In the genomic region with DNA sequence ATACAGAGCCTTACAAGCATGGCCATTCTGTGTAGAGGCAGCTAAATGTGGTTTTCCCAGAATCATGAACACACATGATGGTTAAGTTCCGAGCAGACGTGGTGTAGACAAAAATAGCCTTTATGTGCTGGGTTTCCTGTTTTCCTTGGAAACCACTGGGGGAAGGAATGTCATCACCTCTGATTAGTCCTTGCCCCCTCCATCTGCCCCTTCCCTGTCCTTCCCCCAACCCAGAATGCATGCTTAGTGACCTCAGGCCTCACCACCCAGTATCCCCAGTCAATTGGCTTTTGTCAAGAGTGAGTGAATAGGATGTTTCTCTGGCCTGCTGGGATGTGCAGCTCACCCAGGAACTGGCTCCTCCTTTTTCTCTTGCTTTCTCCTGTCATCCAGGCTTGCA, we compare ENCODE assay signal across 13 mouse cellular contexts.
A peak's percentile ranks its signal among the peaks of the same experiment; 100 is the strongest.
DNase-seq lines count a peak whose midpoint lies in the region; ATAC-seq and TF ChIP-seq lines count a peak whose summit lies in the region.
"Had no signal": no experiment of that assay in that cellular context is flagged by ENCODE, and none has a peak within 500 bp of the region (broad histone marks: within the 10 kb centered on the region; RNA-seq: fewer than 3 reads in every experiment).

No protein-coding gene starts in this region.

- H3K9ac ChIP-seq in heart, embryonic 15.5 days = no peak overlapping the region
- no peak overlapping the region for H3K9ac ChIP-seq in heart, adult 2 months (ENCODE audit: low read depth, low read length)
- H3K9ac ChIP-seq in midbrain, embryonic 11.5 days (ENCODE audit: low read length) = no peak overlapping the region
- no peak overlapping the region for H3K9ac ChIP-seq in midbrain, embryonic 15.5 days
- H3K9ac ChIP-seq in forebrain, embryonic 16.5 days (replicated peaks; ENCODE audit: low read depth, low read length) = no peak overlapping the region
- H3K9ac ChIP-seq: liver, embryonic 15.5 days had no signal

- TF ChIP-seq EP300 in heart, adult 2 months (IDR thresholded peaks at IDR 0.05; ENCODE audit: insufficient read depth, low read depth, low read length) = no peak

- no peak for TF ChIP-seq POLR2A in heart, adult 2 months (IDR thresholded peaks at IDR 0.05; ENCODE audit: insufficient read depth, low read depth, low read length)

- H3K27ac ChIP-seq in heart, embryonic 15.5 days = peak overlapping the region; percentile 52; the same call in 1 of the 2 replicates
- no peak overlapping the region for H3K27ac ChIP-seq in heart, adult 2 months
- H3K27ac ChIP-seq in midbrain, embryonic 11.5 days (ENCODE audit: low read depth, low read length) = no peak overlapping the region
- H3K27ac ChIP-seq in midbrain, embryonic 15.5 days = no peak overlapping the region
- peak overlapping the region; percentile 24; the same call in 1 of the 2 replicates for H3K27ac ChIP-seq in forebrain, embryonic 16.5 days (ENCODE audit: low read length)
- no peak overlapping the region for H3K27ac ChIP-seq in left cerebral cortex, adult 2 months
- H3K27ac ChIP-seq: liver, embryonic 15.5 days had no signal

- H3K4me2 ChIP-seq in heart, embryonic 15.5 days = no peak overlapping the region
- H3K4me2 ChIP-seq in midbrain, embryonic 11.5 days = no peak overlapping the region
- no peak overlapping the region for H3K4me2 ChIP-seq in midbrain, embryonic 15.5 days
- no peak overlapping the region for H3K4me2 ChIP-seq in forebrain, embryonic 16.5 days (ENCODE audit: low read length)
- H3K4me2 ChIP-seq: liver, embryonic 15.5 days had no signal

- peaks cover 29% of the 10 kb centered on the region for H3K4me1 ChIP-seq in heart, embryonic 15.5 days (replicated peaks)
- H3K4me1 ChIP-seq in heart, adult 2 months (ENCODE audit: control insufficient read depth, insufficient read depth, low read length) = peaks cover 15% of the 10 kb centered on the region
- H3K4me1 ChIP-seq in midbrain, embryonic 11.5 days (ENCODE audit: control insufficient read depth, insufficient read depth, low read length) = peaks cover 26% of the 10 kb centered on the region
- peaks cover 28% of the 10 kb centered on the region for H3K4me1 ChIP-seq in midbrain, embryonic 15.5 days
- peaks cover 28% of the 10 kb centered on the region for H3K4me1 ChIP-seq in forebrain, embryonic 16.5 days (replicated peaks; ENCODE audit: control insufficient read depth, insufficient read depth, low read length)
- H3K4me1 ChIP-seq: liver, embryonic 15.5 days had no signal

- no peaks in the 10 kb centered on the region for H3K79me2 ChIP-seq in heart, adult 2 months (replicated peaks; ENCODE audit: control insufficient read depth, insufficient read depth, low read length)

- no peaks in the 10 kb centered on the region for H3K27me3 ChIP-seq in heart, embryonic 15.5 days
- H3K27me3 ChIP-seq in heart, adult 2 months (ENCODE audit: control insufficient read depth, insufficient read depth, low read length) = no peaks in the 10 kb centered on the region
- H3K27me3 ChIP-seq in midbrain, embryonic 11.5 days (ENCODE audit: control insufficient read depth, insufficient read depth, low read length) = no peaks in the 10 kb centered on the region
- H3K27me3 ChIP-seq in midbrain, embryonic 15.5 days (replicated peaks) = no peaks in the 10 kb centered on the region
- no peaks in the 10 kb centered on the region for H3K27me3 ChIP-seq in forebrain, embryonic 16.5 days (replicated peaks; ENCODE audit: control insufficient read depth, insufficient read depth, low read length)
- H3K27me3 ChIP-seq: liver, embryonic 15.5 days had no signal

- 11% methylated on average over 2 of the region's 2 CpGs for WGBS in heart, embryonic 15.5 days
- 24% methylated on average over 2 of the region's 2 CpGs for WGBS in heart, adult 2 months
- 2% methylated on average over 2 of the region's 2 CpGs for whole genome bisulfite sequencing in midbrain, embryonic 11.5 days
- WGBS in midbrain, embryonic 15.5 days = 25% methylated on average over 2 of the region's 2 CpGs
- WGBS in forebrain, embryonic 16.5 days = 15% methylated on average over 2 of the region's 2 CpGs

- no peak for TF ChIP-seq CTCF in heart, adult 2 months (IDR thresholded peaks at IDR 0.05)
- no peak for TF ChIP-seq CTCF in left cerebral cortex, adult 2 months (IDR thresholded peaks at IDR 0.05)

- ATAC-seq in heart, embryonic 15.5 days (replicated peaks; ENCODE audit: insufficient number of reproducible peaks, insufficient read depth, low FRiP score, low read depth) = no peak
- peak; percentile 67 for ATAC-seq in midbrain, embryonic 11.5 days (ENCODE audit: low FRiP score)
- no peak for ATAC-seq in midbrain, embryonic 15.5 days (replicated peaks)
- ATAC-seq in forebrain, embryonic 16.5 days = no peak

- H3K9me3 ChIP-seq in heart, embryonic 15.5 days (replicated peaks) = no peaks in the 10 kb centered on the region
- H3K9me3 ChIP-seq in midbrain, embryonic 11.5 days (ENCODE audit: control insufficient read depth, low read length) = no peaks in the 10 kb centered on the region
- H3K9me3 ChIP-seq in midbrain, embryonic 15.5 days = no peaks in the 10 kb centered on the region
- no peaks in the 10 kb centered on the region for H3K9me3 ChIP-seq in forebrain, embryonic 16.5 days (ENCODE audit: control insufficient read depth, low read length)
- H3K9me3 ChIP-seq: liver, embryonic 15.5 days had no signal

- H3K4me3 ChIP-seq in heart, embryonic 15.5 days = no peak overlapping the region
- H3K4me3 ChIP-seq in heart, adult 2 months = no peak overlapping the region
- no peak overlapping the region for H3K4me3 ChIP-seq in midbrain, embryonic 11.5 days (ENCODE audit: low read depth, low read length)
- no peak overlapping the region for H3K4me3 ChIP-seq in midbrain, embryonic 15.5 days
- H3K4me3 ChIP-seq in forebrain, embryonic 16.5 days (replicated peaks; ENCODE audit: low read length) = no peak overlapping the region
- H3K4me3 ChIP-seq in left cerebral cortex, adult 2 months = no peak overlapping the region
- H3K4me3 ChIP-seq: liver, embryonic 15.5 days; myocyte had no signal

- no peaks in the 10 kb centered on the region for H3K36me3 ChIP-seq in heart, embryonic 15.5 days
- H3K36me3 ChIP-seq in heart, adult 2 months (ENCODE audit: control insufficient read depth, insufficient read depth, low read length) = no peaks in the 10 kb centered on the region
- no peaks in the 10 kb centered on the region for H3K36me3 ChIP-seq in midbrain, embryonic 11.5 days (ENCODE audit: control insufficient read depth, insufficient read depth, low read length)
- H3K36me3 ChIP-seq in midbrain, embryonic 15.5 days (replicated peaks) = no peaks in the 10 kb centered on the region
- no peaks in the 10 kb centered on the region for H3K36me3 ChIP-seq in forebrain, embryonic 16.5 days (ENCODE audit: control insufficient read depth, insufficient read depth)
- H3K36me3 ChIP-seq: liver, embryonic 15.5 days had no signal

- DNase-seq in heart, adult 2 months = no peak
- DNase-seq in midbrain, embryonic 11.5 days (ENCODE audit: low spot score, missing footprints) = peak; percentile 90
- peak; percentile 67 for DNase-seq in retina, postnatal 1 day
- DNase-seq in left cerebral cortex, adult 2 months (ENCODE audit: extremely low spot score in 1 of 2, low spot score in 2 of 2) = no peak
- DNase-seq in yolk sac, embryonic 10.5 days (ENCODE audit: low spot score) = no peak
- DNase-seq: cerebellum, postnatal 14 days; kidney, adult 9 months; right cerebral cortex, postnatal 25 days had no signal

- intact Hi-C loops in heart, adult 2 months (cut with DNase I) = loop anchor here (5.0 kb wide), 2 partner anchors 78 to 92 kb away; a partner anchor contains a TSS
- intact Hi-C loops in left cerebral cortex, adult 2 months (cut with DNase I) = loop anchor here (5.0 kb wide), 1 partner anchor 92 kb away; a partner anchor contains a TSS

Comparison
In these comparisons a context has a peak if more than half of its experiments do, and no peak if none do; other contexts are left out.
1. H3K27ac ChIP-seq: peak in heart, embryonic 15.5 days (single experiment) and forebrain, embryonic 16.5 days (single experiment); none in heart, adult 2 months (single experiment), midbrain, embryonic 11.5 days (single experiment), midbrain, embryonic 15.5 days (single experiment) and left cerebral cortex, adult 2 months (single experiment).
2. DNase-seq: peak in midbrain, embryonic 11.5 days (single experiment) and retina, postnatal 1 day (single experiment); none in heart, adult 2 months (0 of 2), left cerebral cortex, adult 2 months (0 of 2) and yolk sac, embryonic 10.5 days (single experiment).